Mouse (Mus musculus): ENCODE data around the gene Gm21983. TPM values are rescaled to one million over a fixed set of nuclear protein-coding genes. Genes with fewer than 3 reads are reported as not detected.
A peak's percentile ranks its signal among the peaks of the same experiment; 100 is the strongest.

Gene Gm21983
- total and polyA plus RNA-seq, 3 experiments = 0.22 TPM; not detected in 2

DNA sequence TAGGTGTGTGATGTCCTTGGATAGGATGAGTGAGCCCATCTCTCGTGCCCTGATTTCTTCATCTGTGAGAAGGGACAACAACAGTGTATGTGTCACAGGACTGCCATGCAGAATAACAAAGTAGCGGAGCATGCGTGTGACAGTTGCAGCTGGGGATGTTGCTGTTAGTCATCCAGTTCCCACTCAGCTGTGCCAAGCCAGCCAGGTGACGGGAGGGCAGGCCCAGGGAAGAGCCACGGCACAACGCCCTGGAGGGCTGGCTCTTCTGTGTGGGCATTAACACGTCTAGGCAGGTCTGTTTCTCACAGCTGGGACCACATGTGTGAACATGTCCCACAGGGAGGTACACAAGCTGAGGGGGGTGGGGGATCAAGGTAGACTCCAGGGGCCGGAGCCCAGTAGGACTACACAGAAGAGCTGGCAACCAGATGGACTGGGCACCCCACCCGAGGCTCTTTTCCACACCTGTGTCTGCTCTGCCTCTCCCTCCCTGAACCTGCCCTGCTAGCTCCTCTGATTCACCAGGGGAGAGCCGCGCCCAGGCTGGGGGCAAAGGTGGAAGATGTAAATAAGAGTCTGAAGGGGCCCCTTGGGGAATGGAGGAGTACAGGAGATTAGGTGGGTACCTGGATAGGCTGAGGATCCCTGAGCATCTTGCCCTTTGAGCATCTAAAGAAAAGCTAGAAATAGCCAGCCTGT is 44.1 kb upstream of the Gm21983 start:
- no peak overlapping the region for H3K9ac ChIP-seq (ENCODE audit: control insufficient read depth, low read depth, low read length, poor library complexity, severe bottlenecking)
- DNase-seq (ENCODE audit: low read depth, low spot score) = no peak
- H3K27me3 ChIP-seq (ENCODE audit: control insufficient read depth in 1 of 2, insufficient read depth in 2 of 2, low read length in 2 of 2) = no peaks in the 10 kb centered on the region
- no peak overlapping the region for H3K27ac ChIP-seq (ENCODE audit: control insufficient read depth, low read depth, low read length)
- no peak overlapping the region for H3K4me3 ChIP-seq (ENCODE audit: control insufficient read depth in 1 of 2, insufficient read depth in 1 of 2, low read depth in 2 of 2, low read length in 2 of 2)
- peaks cover 0 to 9% of the 10 kb centered on the region in 2 experiments; a peak in 2 of 4 replicates for H3K36me3 ChIP-seq (ENCODE audit: control insufficient read depth in 1 of 2, insufficient read depth in 2 of 2, low read length in 2 of 2)
- TF ChIP-seq ZC3H11A (IDR thresholded peaks at IDR 0.05; ENCODE audit: low read depth, low read length) = no peak
- TF ChIP-seq POLR2A (IDR thresholded peaks at IDR 0.05; ENCODE audit: control insufficient read depth in 1 of 2, insufficient read depth in 1 of 2, low read depth in 1 of 2, low read length in 2 of 2, poor library complexity in 1 of 2) = no peak
- TF ChIP-seq RCOR1 (IDR thresholded peaks at IDR 0.05; ENCODE audit: low read depth, low read length) = no peak
- TF ChIP-seq POLR2AphosphoS5 (IDR thresholded peaks at IDR 0.05; ENCODE audit: borderline replicate concordance, low read depth, low read length) = no peak
- no peak for TF ChIP-seq CTCF (IDR thresholded peaks at IDR 0.05 in 2 of 3, conservative IDR thresholded peaks at IDR 0.05 in 1 of 3; ENCODE audit: control insufficient read depth in 1 of 3, insufficient read depth in 1 of 3, low read depth in 2 of 3, low read length in 3 of 3, poor library complexity in 1 of 3, severe bottlenecking in 1 of 3)
- no peak for TF ChIP-seq USF2 (IDR thresholded peaks at IDR 0.05; ENCODE audit: borderline replicate concordance in 1 of 2, insufficient read depth in 1 of 2, low read depth in 1 of 2, low read length in 2 of 2)
- no peak for TF ChIP-seq MYC (IDR thresholded peaks at IDR 0.05; ENCODE audit: low read depth, low read length)
- no peak for TF ChIP-seq ZMIZ1 (IDR thresholded peaks at IDR 0.05; ENCODE audit: low read depth, low read length)
- no peak for TF ChIP-seq SMC3 (IDR thresholded peaks at IDR 0.05; ENCODE audit: low read depth, low read length)
- TF ChIP-seq CHD2 (IDR thresholded peaks at IDR 0.05; ENCODE audit: low read length) = no peak
- no peak for TF ChIP-seq BHLHE40 (IDR thresholded peaks at IDR 0.05; ENCODE audit: borderline replicate concordance, low read depth, low read length)
- TF ChIP-seq POLR2AphosphoS2 (IDR thresholded peaks at IDR 0.05; ENCODE audit: low read length) = no peak
- TF ChIP-seq CHD1 (IDR thresholded peaks at IDR 0.05; ENCODE audit: low read depth, low read length) = no peak
- TF ChIP-seq E2F4 (IDR thresholded peaks at IDR 0.05; ENCODE audit: borderline replicate concordance, low read depth, low read length) = no peak
- TF ChIP-seq MAZ (IDR thresholded peaks at IDR 0.05; ENCODE audit: low read depth, low read length) = no peak
- H3K9me3 ChIP-seq (replicated peaks; ENCODE audit: insufficient read depth, low read length) = no peaks in the 10 kb centered on the region
- peaks cover 8% of the 10 kb centered on the region for H3K79me2 ChIP-seq (ENCODE audit: control insufficient read depth, insufficient read depth, low read length, poor library complexity)
- H3K4me1 ChIP-seq (ENCODE audit: control insufficient read depth in 1 of 2, insufficient read depth in 2 of 2, low read length in 2 of 2) = peaks cover 5 to 22% of the 10 kb centered on the region in 2 experiments

DNA sequence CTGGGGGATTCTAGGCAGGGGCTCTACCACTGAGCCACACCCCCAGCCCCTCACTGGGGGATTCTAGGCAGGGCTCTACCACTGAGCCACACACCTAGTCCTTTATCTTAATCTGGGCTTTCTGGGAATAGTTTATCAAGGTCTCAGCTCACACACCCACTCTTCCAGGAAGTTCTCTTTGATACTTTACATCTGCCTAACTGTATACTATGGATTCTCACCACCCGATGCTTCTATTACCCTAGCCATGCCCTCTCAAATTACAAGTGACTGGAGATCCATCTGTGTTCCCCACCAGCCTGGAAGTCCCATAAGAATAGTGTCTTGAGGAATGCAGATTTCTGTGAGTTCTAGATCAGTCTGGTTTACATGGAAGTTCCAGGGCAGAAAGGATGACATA is 41.7 kb upstream of the Gm21983 start:
- peaks cover 0 to 9% of the 10 kb centered on the region in 2 experiments; a peak in 2 of 4 replicates for H3K36me3 ChIP-seq (ENCODE audit: control insufficient read depth in 1 of 2, insufficient read depth in 2 of 2, low read length in 2 of 2)
- no peak for TF ChIP-seq ZKSCAN1 (IDR thresholded peaks at IDR 0.05; ENCODE audit: low read depth, low read length)
- TF ChIP-seq TBP (IDR thresholded peaks at IDR 0.05; ENCODE audit: low read depth, low read length) = no peak
- no peak for TF ChIP-seq TAL1 (IDR thresholded peaks at IDR 0.05; ENCODE audit: low read length)

More for the DNA sequence above, 41.7 kb upstream of the Gm21983 start:
- Histone ChIP-seq H3K4me1 (ENCODE audit: control insufficient read depth in 1 of 2, insufficient read depth in 2 of 2, low read length in 2 of 2) (peaks cover 2 to 19% of the 10 kb centered on the region in 2 experiments), H3K9ac (ENCODE audit: control insufficient read depth, low read depth, low read length, poor library complexity, severe bottlenecking) (no peak overlapping the region), H3K27me3 (ENCODE audit: control insufficient read depth in 1 of 2, insufficient read depth in 2 of 2, low read length in 2 of 2) (no peaks in the 10 kb centered on the region), H3K4me3 (ENCODE audit: control insufficient read depth in 1 of 2, insufficient read depth in 1 of 2, low read depth in 2 of 2, low read length in 2 of 2) (no peak overlapping the region), H3K9me3 (replicated peaks; ENCODE audit: insufficient read depth, low read length) (no peaks in the 10 kb centered on the region), H3K79me2 (ENCODE audit: control insufficient read depth, insufficient read depth, low read length, poor library complexity) (peaks cover 3% of the 10 kb centered on the region; the same call in 1 of the 2 replicates), H3K27ac (ENCODE audit: control insufficient read depth, low read depth, low read length) (no peak overlapping the region)
- peak; percentile 23 for DNase-seq (ENCODE audit: low read depth, low spot score)
